Mouse (Mus musculus) left cerebral cortex, postnatal 10 days (tissue): Measurements from ENCODE around the gene Gm10666. TPM values are rescaled to one million over a fixed set of nuclear protein-coding genes. Genes with fewer than 3 reads are reported as not detected.
"Not testable (repeated sequence)": the region's sequence is repeated elsewhere in the genome, so short reads cannot be mapped to it uniquely, and the experiment has no call there.

ENCODE experiments used
- DNase-seq, 2 experiments: peaks; one replicate each; pipeline ENCODE4 v3.0.0; 2021 to 2022; ENCODE audit warnings: low spot score in 2 of 2, mixed read lengths in 1 of 2; ENCODE audit errors: extremely low spot score in 1 of 2
- intact Hi-C: fragments of 180-260 bp; cut with DNase I; formaldehyde crosslinking; loops from one replicate; pipeline ENCODE4 v1.15.1; 2025
- total RNA-seq, 2 experiments: library from RNA; stranded (reverse); gene quantifications; 2 replicates each; pipeline ENCODE4 v1.2.3; 2021

The Gm10666 gene
- not detected for total RNA-seq

GRCm38 (mm10) chr7:22134641-22135040, at the start of gene Gm10666:
Gene Gm10666 (minus strand): TSS chr7:22134741.
- DNase-seq, intact Hi-C loops: not testable (repeated sequence)

- intact Hi-C loops, DNase-seq: not testable (repeated sequence)
Observed at GRCm38 (mm10) chr7:22163935-22164334, 29.4 kb upstream of the Gm10666 start, which contains the start of gene Vmn1r142. Gene Vmn1r142 (minus strand): TSS chr7:22164035.

DNA sequence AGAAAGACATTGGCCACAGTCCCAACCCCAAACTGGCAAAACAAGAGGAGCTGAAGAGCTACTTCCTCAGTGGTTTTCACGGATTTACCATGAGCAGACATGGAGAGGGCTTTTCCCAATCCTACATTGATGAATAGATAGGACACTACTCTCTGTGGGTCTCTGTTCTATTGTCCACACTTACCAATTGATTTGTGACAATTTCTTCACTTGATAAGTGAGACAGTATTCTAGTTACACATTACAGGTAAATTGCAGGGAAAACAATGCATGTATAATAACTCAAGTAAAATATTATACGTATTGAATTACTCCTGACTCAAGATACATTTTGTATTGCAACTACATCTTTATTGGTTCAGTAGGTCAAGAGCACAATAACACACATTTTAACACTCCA, 16.4 kb downstream of the Gm10666 start, which contains the start of gene Gm16451:
Gm16451 (minus strand) TSS at position 101 of the 400 bp plus-strand sequence.
- intact Hi-C loops = not testable (repeated sequence)

More for the DNA sequence above, 16.4 kb downstream of the Gm10666 start, which contains the start of gene Gm16451:
- not testable (repeated sequence) for DNase-seq

Other genes with a start within 250 kb of the Gm10666 start
- gene Gm5891, start 213.4 kb downstream of the Gm10666 start, total RNA-seq = not detected
- not detected for gene Vmn1r137, start 140.2 kb downstream of the Gm10666 start, total RNA-seq
- gene Vmn1r138, start 105.8 kb downstream of the Gm10666 start, total RNA-seq = not detected
- gene Gm6176, start 78.4 kb downstream of the Gm10666 start, total RNA-seq = not detected
- gene Vmn1r139, start 65.7 kb downstream of the Gm10666 start, total RNA-seq = not detected
- gene Gm16451, start 16.5 kb downstream of the Gm10666 start, total RNA-seq = not detected
- gene Vmn1r142, start 29.3 kb upstream of the Gm10666 start, total RNA-seq = not detected
- gene Vmn1r143, start 54.6 kb upstream of the Gm10666 start, total RNA-seq = not detected
- gene Gm8653, start 66.5 kb upstream of the Gm10666 start, total RNA-seq = not detected
- gene Gm8453, start 94.7 kb upstream of the Gm10666 start, total RNA-seq = not detected
- gene Gm4187, start 195.0 kb upstream of the Gm10666 start, total RNA-seq = not detected
- gene Gm8660, start 236.3 kb upstream of the Gm10666 start, total RNA-seq = not detected